Mouse (Mus musculus): ENCODE measurements around the gene Rora. TPM values are rescaled to one million over a fixed set of nuclear protein-coding genes. Genes with fewer than 3 reads are reported as not detected.

The Rora gene
- polyA plus RNA-seq, 1 experiment from 2014 or later: 23.2 TPM

GRCm38 (mm10) chr9:68760876-68761275 lies 107.3 kb downstream of the Rora start:
- Histone ChIP-seq H3K4me3 (ENCODE audit: low read depth, low read length) (no peak overlapping the region), H3K36me3 (ENCODE audit: control insufficient read depth, insufficient read depth, low read length) (no peaks in the 10 kb centered on the region), H3K9ac (replicated peaks; ENCODE audit: low read depth, low read length) (no peak overlapping the region), H3K9me3 (ENCODE audit: control insufficient read depth, low read length) (no peaks in the 10 kb centered on the region), H3K27ac (ENCODE audit: low read depth, low read length) (no peak overlapping the region), H3K4me1 (ENCODE audit: control insufficient read depth, insufficient read depth, low read length) (peaks cover 5% of the 10 kb centered on the region), H3K4me2 (ENCODE audit: low read depth, low read length) (no peak overlapping the region), H3K27me3 (ENCODE audit: control insufficient read depth, insufficient read depth, low read length) (no peaks in the 10 kb centered on the region)
- ATAC-seq (ENCODE audit: low read depth): no peak
- WGBS: 51% methylated on average over 3 of the region's 3 CpGs

GRCm38 (mm10) chr9:68761672-68762071 lies 108.1 kb downstream of the Rora start:
- Histone ChIP-seq H3K9me3 (ENCODE audit: control insufficient read depth, low read length) (no peaks in the 10 kb centered on the region), H3K4me1 (ENCODE audit: control insufficient read depth, insufficient read depth, low read length) (peaks cover 3% of the 10 kb centered on the region), H3K36me3 (ENCODE audit: control insufficient read depth, insufficient read depth, low read length) (no peaks in the 10 kb centered on the region), H3K9ac (replicated peaks; ENCODE audit: low read depth, low read length) (no peak overlapping the region), H3K4me3 (ENCODE audit: low read depth, low read length) (no peak overlapping the region), H3K27me3 (ENCODE audit: control insufficient read depth, insufficient read depth, low read length) (no peaks in the 10 kb centered on the region), H3K4me2 (ENCODE audit: low read depth, low read length) (no peak overlapping the region), H3K27ac (ENCODE audit: low read depth, low read length) (no peak overlapping the region)
- WGBS: 43% methylated on average over 7 of the region's 7 CpGs
- no peak for ATAC-seq (ENCODE audit: low read depth)

- no peaks in the 10 kb centered on the region for H3K36me3 ChIP-seq (ENCODE audit: control insufficient read depth, insufficient read depth, low read length)
- H3K9ac ChIP-seq (replicated peaks; ENCODE audit: low read depth, low read length): no peak overlapping the region
- H3K4me1 ChIP-seq (ENCODE audit: control insufficient read depth, insufficient read depth, low read length): no peaks in the 10 kb centered on the region
- no peak overlapping the region for H3K4me3 ChIP-seq (ENCODE audit: low read depth, low read length)
- WGBS: 79% methylated on average over 1 of the region's 1 CpGs
- no peak overlapping the region for H3K27ac ChIP-seq (ENCODE audit: low read depth, low read length)
- no peaks in the 10 kb centered on the region for H3K27me3 ChIP-seq (ENCODE audit: control insufficient read depth, insufficient read depth, low read length)
- no peak for ATAC-seq (ENCODE audit: low read depth)
- H3K9me3 ChIP-seq (ENCODE audit: control insufficient read depth, low read length): no peaks in the 10 kb centered on the region
- no peak overlapping the region for H3K4me2 ChIP-seq (ENCODE audit: low read depth, low read length)
Observed at GRCm38 (mm10) chr9:68765595-68765994, 112.0 kb downstream of the Rora start.

GRCm38 (mm10) chr9:68769638-68770037 lies 116.1 kb downstream of the Rora start:
- Histone ChIP-seq H3K4me2 (ENCODE audit: low read depth, low read length) (no peak overlapping the region), H3K36me3 (ENCODE audit: control insufficient read depth, insufficient read depth, low read length) (no peaks in the 10 kb centered on the region), H3K4me1 (ENCODE audit: control insufficient read depth, insufficient read depth, low read length) (no peaks in the 10 kb centered on the region), H3K9ac (replicated peaks; ENCODE audit: low read depth, low read length) (no peak overlapping the region), H3K4me3 (ENCODE audit: low read depth, low read length) (no peak overlapping the region), H3K9me3 (ENCODE audit: control insufficient read depth, low read length) (no peaks in the 10 kb centered on the region), H3K27ac (ENCODE audit: low read depth, low read length) (no peak overlapping the region), H3K27me3 (ENCODE audit: control insufficient read depth, insufficient read depth, low read length) (no peaks in the 10 kb centered on the region)
- no peak for ATAC-seq (ENCODE audit: low read depth)
- 28% methylated on average over 1 of the region's 1 CpGs for WGBS

GRCm38 (mm10) chr9:68771383-68771782 lies 117.8 kb downstream of the Rora start:
- no peak overlapping the region for H3K9ac ChIP-seq (replicated peaks; ENCODE audit: low read depth, low read length)
- no peak for ATAC-seq (ENCODE audit: low read depth)
- no peak overlapping the region for H3K27ac ChIP-seq (ENCODE audit: low read depth, low read length)
- H3K27me3 ChIP-seq (ENCODE audit: control insufficient read depth, insufficient read depth, low read length): no peaks in the 10 kb centered on the region
- 93% methylated on average over 3 of the region's 3 CpGs for WGBS
- H3K4me1 ChIP-seq (ENCODE audit: control insufficient read depth, insufficient read depth, low read length): no peaks in the 10 kb centered on the region
- H3K4me2 ChIP-seq (ENCODE audit: low read depth, low read length): no peak overlapping the region
- H3K4me3 ChIP-seq (ENCODE audit: low read depth, low read length): no peak overlapping the region
- no peaks in the 10 kb centered on the region for H3K9me3 ChIP-seq (ENCODE audit: control insufficient read depth, low read length)
- no peaks in the 10 kb centered on the region for H3K36me3 ChIP-seq (ENCODE audit: control insufficient read depth, insufficient read depth, low read length)

- no peak for ATAC-seq (ENCODE audit: low read depth)
- H3K4me1 ChIP-seq (ENCODE audit: control insufficient read depth, insufficient read depth, low read length): no peaks in the 10 kb centered on the region
- H3K4me3 ChIP-seq (ENCODE audit: low read depth, low read length): no peak overlapping the region
- no peak overlapping the region for H3K9ac ChIP-seq (replicated peaks; ENCODE audit: low read depth, low read length)
- no peak overlapping the region for H3K27ac ChIP-seq (ENCODE audit: low read depth, low read length)
- 96% methylated on average over 3 of the region's 3 CpGs for WGBS
- H3K9me3 ChIP-seq (ENCODE audit: control insufficient read depth, low read length): no peaks in the 10 kb centered on the region
- no peaks in the 10 kb centered on the region for H3K36me3 ChIP-seq (ENCODE audit: control insufficient read depth, insufficient read depth, low read length)
- no peak overlapping the region for H3K4me2 ChIP-seq (ENCODE audit: low read depth, low read length)
- no peaks in the 10 kb centered on the region for H3K27me3 ChIP-seq (ENCODE audit: control insufficient read depth, insufficient read depth, low read length)
Observed at GRCm38 (mm10) chr9:68773770-68774169, 120.2 kb downstream of the Rora start.

- Histone ChIP-seq H3K4me1 (ENCODE audit: control insufficient read depth, insufficient read depth, low read length) (no peaks in the 10 kb centered on the region), H3K9me3 (ENCODE audit: control insufficient read depth, low read length) (no peaks in the 10 kb centered on the region), H3K27ac (ENCODE audit: low read depth, low read length) (no peak overlapping the region), H3K4me3 (ENCODE audit: low read depth, low read length) (no peak overlapping the region), H3K36me3 (ENCODE audit: control insufficient read depth, insufficient read depth, low read length) (no peaks in the 10 kb centered on the region), H3K27me3 (ENCODE audit: control insufficient read depth, insufficient read depth, low read length) (no peaks in the 10 kb centered on the region), H3K4me2 (ENCODE audit: low read depth, low read length) (no peak overlapping the region), H3K9ac (replicated peaks; ENCODE audit: low read depth, low read length) (no peak overlapping the region)
- 86% methylated on average over 8 of the region's 8 CpGs for WGBS
- ATAC-seq (ENCODE audit: low read depth): no peak
Observed at GRCm38 (mm10) chr9:68782011-68782410, 128.4 kb downstream of the Rora start.

- no peaks in the 10 kb centered on the region for H3K36me3 ChIP-seq (ENCODE audit: control insufficient read depth, insufficient read depth, low read length)
- H3K4me2 ChIP-seq (ENCODE audit: low read depth, low read length): no peak overlapping the region
- no peak overlapping the region for H3K27ac ChIP-seq (ENCODE audit: low read depth, low read length)
- no peak overlapping the region for H3K4me3 ChIP-seq (ENCODE audit: low read depth, low read length)
- H3K9me3 ChIP-seq (ENCODE audit: control insufficient read depth, low read length): no peaks in the 10 kb centered on the region
- no peaks in the 10 kb centered on the region for H3K27me3 ChIP-seq (ENCODE audit: control insufficient read depth, insufficient read depth, low read length)
- no peaks in the 10 kb centered on the region for H3K4me1 ChIP-seq (ENCODE audit: control insufficient read depth, insufficient read depth, low read length)
- H3K9ac ChIP-seq (replicated peaks; ENCODE audit: low read depth, low read length): no peak overlapping the region
- ATAC-seq (ENCODE audit: low read depth): no peak
- 82% methylated on average over 5 of the region's 5 CpGs for WGBS
Observed at GRCm38 (mm10) chr9:68782604-68783003, 129.0 kb downstream of the Rora start.

GRCm38 (mm10) chr9:68783246-68783645 lies 129.7 kb downstream of the Rora start:
- ATAC-seq (ENCODE audit: low read depth): no peak
- Histone ChIP-seq H3K9ac (replicated peaks; ENCODE audit: low read depth, low read length) (no peak overlapping the region), H3K27ac (ENCODE audit: low read depth, low read length) (no peak overlapping the region), H3K27me3 (ENCODE audit: control insufficient read depth, insufficient read depth, low read length) (no peaks in the 10 kb centered on the region), H3K9me3 (ENCODE audit: control insufficient read depth, low read length) (no peaks in the 10 kb centered on the region), H3K4me3 (ENCODE audit: low read depth, low read length) (no peak overlapping the region), H3K36me3 (ENCODE audit: control insufficient read depth, insufficient read depth, low read length) (no peaks in the 10 kb centered on the region), H3K4me1 (ENCODE audit: control insufficient read depth, insufficient read depth, low read length) (no peaks in the 10 kb centered on the region), H3K4me2 (ENCODE audit: low read depth, low read length) (no peak overlapping the region)
- 72% methylated on average over 5 of the region's 5 CpGs for WGBS

All from neural tube, embryonic 14.5 days (tissue).